Comparison of ENCODE assay signal across 8 mouse cellular contexts in the genomic region with DNA sequence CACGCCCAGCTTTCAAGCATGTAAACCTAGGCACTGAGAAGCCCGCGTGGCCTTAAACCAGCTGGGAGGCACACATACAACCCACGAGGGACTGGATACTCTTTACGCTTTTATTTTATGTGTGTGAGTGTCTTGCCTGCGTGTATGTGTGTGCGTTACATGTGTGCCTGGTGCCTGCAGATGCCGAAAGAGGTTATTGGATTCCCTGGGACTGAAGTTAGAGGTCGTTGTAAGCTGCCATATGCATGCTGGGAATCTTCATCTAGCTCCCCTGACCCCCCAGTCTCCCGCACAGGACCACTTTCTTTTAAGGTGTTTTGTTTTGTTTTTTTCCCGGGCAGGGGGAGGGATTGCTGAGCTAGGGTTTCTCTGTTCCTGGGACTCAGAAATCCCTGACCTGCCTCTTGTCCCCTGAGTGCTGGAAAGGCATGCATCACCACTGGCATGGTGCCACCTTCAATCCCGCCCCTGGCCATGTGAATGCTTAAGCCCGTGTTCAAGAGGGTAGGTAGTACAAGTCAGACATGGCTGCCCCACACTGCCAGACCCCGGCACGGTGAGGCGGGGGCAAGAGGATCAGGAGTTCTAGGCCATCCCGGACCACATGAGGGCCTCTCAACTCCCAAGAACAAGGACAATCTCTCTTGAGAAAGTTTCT. TPM values are rescaled to one million over a fixed set of nuclear protein-coding genes. Genes with fewer than 3 reads are reported as not detected.
DNase-seq lines count a peak whose midpoint lies in the region; ATAC-seq and TF ChIP-seq lines count a peak whose summit lies in the region.

No protein-coding gene starts in this region.

- H3K9me3 ChIP-seq in heart, embryonic 11.5 days (replicated peaks; ENCODE audit: control insufficient read depth, low read length) = no peaks in the 10 kb centered on the region
- H3K9me3 ChIP-seq in kidney, embryonic 15.5 days (replicated peaks) = no peaks in the 10 kb centered on the region
- H3K9me3 ChIP-seq in stomach, embryonic 16.5 days (replicated peaks; ENCODE audit: control insufficient read depth, low read length) = no peaks in the 10 kb centered on the region

- peak overlapping the region; percentile 68 for H3K27ac ChIP-seq in heart, embryonic 11.5 days (ENCODE audit: low read depth, low read length)
- H3K27ac ChIP-seq in kidney, embryonic 15.5 days = peak overlapping the region; percentile 43; the same call in 1 of the 2 replicates
- H3K27ac ChIP-seq in stomach, embryonic 16.5 days (ENCODE audit: low read length) = no peak overlapping the region

- H3K36me3 ChIP-seq in heart, embryonic 11.5 days (ENCODE audit: control insufficient read depth, insufficient read depth, low read length) = peaks cover 2% of the 10 kb centered on the region; the same call in 1 of the 2 replicates
- H3K36me3 ChIP-seq in kidney, embryonic 15.5 days = peaks cover 20% of the 10 kb centered on the region
- H3K36me3 ChIP-seq in stomach, embryonic 16.5 days (ENCODE audit: control insufficient read depth, insufficient read depth, low read length) = no peaks in the 10 kb centered on the region

- WGBS in heart, embryonic 11.5 days (ENCODE audit: insufficient replicate concordance) = 54% methylated on average over 17 of the region's 17 CpGs
- 44% methylated on average over 17 of the region's 17 CpGs for WGBS in kidney, embryonic 15.5 days
- 40% methylated on average over 17 of the region's 17 CpGs for WGBS in stomach, embryonic 16.5 days

- H3K9ac ChIP-seq in heart, embryonic 11.5 days (ENCODE audit: low read depth, low read length) = peak overlapping the region; percentile 76
- H3K9ac ChIP-seq in kidney, embryonic 15.5 days = peak overlapping the region; percentile 74; the same call in 1 of the 2 replicates
- peak overlapping the region; percentile 87 for H3K9ac ChIP-seq in stomach, embryonic 16.5 days (ENCODE audit: low read length)

- peak overlapping the region; percentile 99 for H3K4me2 ChIP-seq in heart, embryonic 11.5 days
- H3K4me2 ChIP-seq in kidney, embryonic 15.5 days = peak overlapping the region; percentile 99
- peak overlapping the region; percentile 97 for H3K4me2 ChIP-seq in stomach, embryonic 16.5 days (ENCODE audit: low read depth, low read length)

- no peaks in the 10 kb centered on the region for H3K27me3 ChIP-seq in heart, embryonic 11.5 days (ENCODE audit: control insufficient read depth, insufficient read depth, low read length)
- H3K27me3 ChIP-seq in kidney, embryonic 15.5 days = no peaks in the 10 kb centered on the region
- H3K27me3 ChIP-seq in stomach, embryonic 16.5 days (ENCODE audit: control insufficient read depth, insufficient read depth, low read length) = no peaks in the 10 kb centered on the region

- H3K4me3 ChIP-seq in heart, embryonic 11.5 days (ENCODE audit: low read depth, low read length) = peak overlapping the region; percentile 71
- peak overlapping the region; percentile 76 for H3K4me3 ChIP-seq in kidney, embryonic 15.5 days (replicated peaks)
- H3K4me3 ChIP-seq in stomach, embryonic 16.5 days (replicated peaks; ENCODE audit: low read length) = peak overlapping the region; percentile 70

- TF ChIP-seq CTCF in brain, embryonic 14.5 days (IDR thresholded peaks at IDR 0.05; ENCODE audit: borderline replicate concordance, extremely low read depth, insufficient read depth, insufficient read length) = no peak

- ATAC-seq in heart, embryonic 11.5 days (replicated peaks; ENCODE audit: insufficient number of reproducible peaks, low FRiP score, low TSS enrichment) = no peak
- no peak for ATAC-seq in kidney, embryonic 15.5 days (replicated peaks; ENCODE audit: low FRiP score)
- no peak for ATAC-seq in stomach, embryonic 16.5 days (ENCODE audit: insufficient read depth, low FRiP score)

- no peak for TF ChIP-seq POLR2A in brain, embryonic 14.5 days (IDR thresholded peaks at IDR 0.05; ENCODE audit: borderline replicate concordance, extremely low read depth, insufficient read depth, insufficient read length, poor library complexity, severe bottlenecking)

- peaks cover 17% of the 10 kb centered on the region for H3K4me1 ChIP-seq in heart, embryonic 11.5 days (ENCODE audit: control insufficient read depth, insufficient read depth, low read length)
- H3K4me1 ChIP-seq in kidney, embryonic 15.5 days = peaks cover 47% of the 10 kb centered on the region
- H3K4me1 ChIP-seq in stomach, embryonic 16.5 days (ENCODE audit: control insufficient read depth, insufficient read depth, low read length) = peaks cover 34% of the 10 kb centered on the region

- peak; percentile 26 for DNase-seq in MEL-GATA-1-ER (ENCODE audit: extremely low read depth, low read depth)
- DNase-seq in brain, embryonic 14.5 days (ENCODE audit: low read depth) = peak; percentile 62
- peak; percentile 88 for DNase-seq in lung, postnatal 25 days (ENCODE audit: low spot score)
- DNase-seq in yolk sac, embryonic 10.5 days (ENCODE audit: low spot score) = no peak
- DNase-seq in cerebellum, adult 9-11 months = no peak

RNA-seq across cellular contexts. Expression of a gene that starts 2.7 kb away (rescaled TPM):
- 18.7 and 32.3 TPM in 2 replicates for polyA plus RNA-seq in brain, embryonic 14.5 days (2012; rRNA removed)
- polyA plus RNA-seq in heart, embryonic 11.5 days (2014; fragmentation: Nextera tagmentation; extraction: Ambion mirVana) = 26.9 and 30.1 TPM in 2 replicates
- 46.9 and 48.6 TPM in 2 replicates for polyA plus RNA-seq in kidney, embryonic 15.5 days (2015; fragmentation: Nextera tagmentation; extraction: Ambion mirVana)
- 43.1 and 46.6 TPM in 2 replicates for polyA plus RNA-seq in stomach, embryonic 16.5 days (2015; fragmentation: Nextera tagmentation; extraction: Ambion mirVana)

RNA-seq across cellular contexts. Expression of a gene that starts 31.8 kb away (rescaled TPM):
- 306 and 379 TPM in 2 replicates for polyA plus RNA-seq in brain, embryonic 14.5 days (2012; rRNA removed)
- polyA plus RNA-seq in heart, embryonic 11.5 days (2014; fragmentation: Nextera tagmentation; extraction: Ambion mirVana) = 81.4 and 86.8 TPM in 2 replicates
- 91.5 and 99.8 TPM in 2 replicates for polyA plus RNA-seq in kidney, embryonic 15.5 days (2015; fragmentation: Nextera tagmentation; extraction: Ambion mirVana)
- polyA plus RNA-seq in stomach, embryonic 16.5 days (2015; fragmentation: Nextera tagmentation; extraction: Ambion mirVana) = 68.5 and 80.0 TPM in 2 replicates

RNA-seq across cellular contexts. Expression of a gene that starts 32.6 kb away (rescaled TPM):
- polyA plus RNA-seq in brain, embryonic 14.5 days (2012; rRNA removed) = 35.1 and 47.7 TPM in 2 replicates
- 25.6 and 27.7 TPM in 2 replicates for polyA plus RNA-seq in heart, embryonic 11.5 days (2014; fragmentation: Nextera tagmentation; extraction: Ambion mirVana)
- 32.0 and 34.1 TPM in 2 replicates for polyA plus RNA-seq in kidney, embryonic 15.5 days (2015; fragmentation: Nextera tagmentation; extraction: Ambion mirVana)
- polyA plus RNA-seq in stomach, embryonic 16.5 days (2015; fragmentation: Nextera tagmentation; extraction: Ambion mirVana) = 18.1 and 21.4 TPM in 2 replicates

RNA-seq across cellular contexts. Expression of a gene that starts 45.7 kb away (rescaled TPM):
- 455 and 489 TPM in 2 replicates for polyA plus RNA-seq in brain, embryonic 14.5 days (2012; rRNA removed)
- 256 TPM in 2 replicates for polyA plus RNA-seq in heart, embryonic 11.5 days (2014; fragmentation: Nextera tagmentation; extraction: Ambion mirVana)
- 255 and 262 TPM in 2 replicates for polyA plus RNA-seq in kidney, embryonic 15.5 days (2015; fragmentation: Nextera tagmentation; extraction: Ambion mirVana)
- polyA plus RNA-seq in stomach, embryonic 16.5 days (2015; fragmentation: Nextera tagmentation; extraction: Ambion mirVana) = 229 and 231 TPM in 2 replicates

RNA-seq across cellular contexts. Expression of a gene that starts 58.8 kb away (rescaled TPM):
- polyA plus RNA-seq in brain, embryonic 14.5 days (2012; rRNA removed) = 13.9 and 14.0 TPM in 2 replicates
- polyA plus RNA-seq in heart, embryonic 11.5 days (2014; fragmentation: Nextera tagmentation; extraction: Ambion mirVana) = 10.8 and 11.6 TPM in 2 replicates
- polyA plus RNA-seq in kidney, embryonic 15.5 days (2015; fragmentation: Nextera tagmentation; extraction: Ambion mirVana) = 14.6 and 17.7 TPM in 2 replicates
- 11.1 and 11.8 TPM in 2 replicates for polyA plus RNA-seq in stomach, embryonic 16.5 days (2015; fragmentation: Nextera tagmentation; extraction: Ambion mirVana)

Comparison
In these comparisons a context has a peak if more than half of its experiments do, and no peak if none do; other contexts are left out.
1. DNase-seq: peak in MEL-GATA-1-ER (single experiment), brain, embryonic 14.5 days (single experiment) and lung, postnatal 25 days (single experiment); none in yolk sac, embryonic 10.5 days (single experiment) and cerebellum, adult 9-11 months (single experiment).
2. Peak in every context shown above with its lines, with median percentiles within 50 percentile points of each other: H3K4me2 ChIP-seq, H3K4me3 ChIP-seq and H3K9ac ChIP-seq.